Mouse (Mus musculus) bone marrow, adult 2 months (tissue): ENCODE data around the gene Ino80d. TPM values are rescaled to one million over a fixed set of nuclear protein-coding genes. Genes with fewer than 3 reads are reported as not detected.

Source experiments
- H3K27ac ChIP-seq: fragments of 200-500 bp; 2 replicates; pipeline ENCODE4 v1.5.1; 2012; ENCODE audit warnings: low read depth, mild to moderate bottlenecking, control low read depth, inconsistent platforms, low read length; ENCODE audit not compliant: control insufficient read depth, poor library complexity, insufficient read depth
- H3K4me1 ChIP-seq: fragments of 200-500 bp; 2 replicates; pipeline ENCODE4 v1.6.1; 2011; ENCODE audit warnings: low read length; ENCODE audit not compliant: control insufficient read depth, insufficient read depth
- H3K4me3 ChIP-seq: fragments of 200-500 bp; replicated peaks from 2 replicates; pipeline ENCODE3; 2011; ENCODE audit warnings: mild to moderate bottlenecking, low read depth, low read length, control low read depth; ENCODE audit not compliant: control insufficient read depth
- CTCF ChIP-seq: fragments of 200-500 bp; IDR thresholded peaks from 2 replicates; pipeline ENCODE4 v1.5.1; 2011; ENCODE audit warnings: low read length, control low read depth; ENCODE audit not compliant: control insufficient read depth, insufficient read depth
- POLR2A ChIP-seq: fragments of 200-500 bp; IDR thresholded peaks from 2 replicates; pipeline ENCODE4 v1.6.1; 2011; ENCODE audit warnings: low read depth, mild to moderate bottlenecking, control low read depth, low read length, borderline replicate concordance; ENCODE audit not compliant: control insufficient read depth
- WGBS: fragments of 180-500 bp; shearing (Covaris S2); methylation state at CpG from one replicate; pipeline ENCODE4 v1.1.7; 2018; 5-methylcytosine and 5-hydroxymethylcytosine counted together
- polyA plus RNA-seq: library from polyadenylated mRNA; stranded (reverse); fragments of >200 nt; gene quantifications from 2 replicates; pipeline ENCODE4 v1.2.4, GENCODE M21; 2011; ENCODE audit warnings: low replicate concordance; ENCODE audit not compliant: missing spikeins, insufficient read depth, insufficient read length

Gene Ino80d
- polyA plus RNA-seq, 1 experiment, result 33.3 TPM

- 64% methylated on average over 5 of the region's 5 CpGs for WGBS
Observed at GRCm38 (mm10) chr1:62956526-62956925, 157.9 kb downstream of the Ino80d start.

GRCm38 (mm10) chr1:62955340-62955739, 159.1 kb downstream of the Ino80d start:
- Histone ChIP-seq H3K27ac (no peak overlapping the region), H3K4me3 (no peak overlapping the region), H3K4me1 (no peaks in the 10 kb centered on the region)
- no peak for TF ChIP-seq CTCF
- no peak for TF ChIP-seq POLR2A
- WGBS, result 84% methylated on average over 6 of the region's 6 CpGs

More at GRCm38 (mm10) chr1:62956526-62956925, 157.9 kb downstream of the Ino80d start:
- Histone ChIP-seq H3K27ac (no peak overlapping the region), H3K4me3 (no peak overlapping the region), H3K4me1 (no peaks in the 10 kb centered on the region)
- TF ChIP-seq POLR2A (no peak), CTCF (no peak)

GRCm38 (mm10) chr1:62953036-62953435, 161.4 kb downstream of the Ino80d start:
- H3K27ac ChIP-seq, result no peak overlapping the region
- H3K4me1 ChIP-seq, result no peaks in the 10 kb centered on the region
- 89% methylated on average over 4 of the region's 4 CpGs for WGBS
- TF ChIP-seq POLR2A, result no peak
- no peak for TF ChIP-seq CTCF
- no peak overlapping the region for H3K4me3 ChIP-seq

- 84% methylated on average over 3 of the region's 3 CpGs for WGBS
- TF ChIP-seq CTCF, result no peak
- no peak for TF ChIP-seq POLR2A
- no peaks in the 10 kb centered on the region for H3K4me1 ChIP-seq
Observed at GRCm38 (mm10) chr1:62952319-62952718, 162.1 kb downstream of the Ino80d start.

GRCm38 (mm10) chr1:62951067-62951809, 163.2 kb downstream of the Ino80d start:
- Histone ChIP-seq H3K4me3 (no peak overlapping the region), H3K27ac (no peak overlapping the region), H3K4me1 (no peaks in the 10 kb centered on the region)
- TF ChIP-seq CTCF (no peak), POLR2A (no peak)
- whole genome bisulfite sequencing, result 57% methylated on average over 7 of the region's 7 CpGs

More at GRCm38 (mm10) chr1:62952319-62952718, 162.1 kb downstream of the Ino80d start:
- H3K27ac ChIP-seq, result no peak overlapping the region
- H3K4me3 ChIP-seq, result no peak overlapping the region

- WGBS, result 80% methylated on average over 9 of the region's 9 CpGs
- H3K4me1 ChIP-seq, result no peaks in the 10 kb centered on the region
- TF ChIP-seq POLR2A (no peak), CTCF (no peak)
- no peak overlapping the region for H3K4me3 ChIP-seq
- no peak overlapping the region for H3K27ac ChIP-seq
Observed at GRCm38 (mm10) chr1:62950526-62950925, 163.9 kb downstream of the Ino80d start.

- Histone ChIP-seq H3K27ac (no peak overlapping the region), H3K4me1 (no peaks in the 10 kb centered on the region), H3K4me3 (no peak overlapping the region)
- TF ChIP-seq POLR2A (no peak), CTCF (no peak)
Observed at GRCm38 (mm10) chr1:62947807-62948206, 166.7 kb downstream of the Ino80d start.

- 81% methylated on average over 5 of the region's 5 CpGs for WGBS
- H3K4me3 ChIP-seq, result no peak overlapping the region
Observed at GRCm38 (mm10) chr1:62946987-62947386, 167.5 kb downstream of the Ino80d start.

More at GRCm38 (mm10) chr1:62946987-62947386, 167.5 kb downstream of the Ino80d start:
- Histone ChIP-seq H3K27ac (no peak overlapping the region), H3K4me1 (no peaks in the 10 kb centered on the region)
- TF ChIP-seq CTCF (no peak), POLR2A (no peak)
